Mouse (Mus musculus): Measurements from ENCODE around the gene Crebzf.

DNA sequence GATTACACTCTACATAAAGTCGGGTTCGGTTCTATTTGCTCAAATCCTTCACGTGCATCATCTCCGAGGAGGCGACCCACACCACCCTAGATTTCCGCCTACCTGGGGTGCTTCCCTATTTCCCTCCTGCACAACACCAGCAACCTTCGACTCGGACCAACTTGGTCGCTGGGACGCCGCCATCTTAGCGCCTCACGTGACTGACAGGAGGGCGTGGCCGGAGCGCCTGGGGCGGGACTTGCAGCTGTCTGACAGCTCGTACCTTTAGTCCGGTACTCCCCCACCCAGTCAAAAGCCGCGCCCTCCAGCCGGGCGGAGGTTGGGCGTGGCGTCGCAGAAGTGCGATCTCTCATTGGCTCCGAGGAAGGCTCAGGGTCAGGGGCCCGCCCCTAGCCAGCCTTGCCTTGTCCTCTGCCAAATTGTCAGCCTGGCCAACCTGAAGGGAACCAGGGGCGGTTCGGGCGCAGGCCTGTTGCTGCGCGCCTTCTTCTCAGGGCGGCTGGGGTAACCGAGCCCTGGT, 33.3 kb downstream of the Crebzf start, which contains the start of gene Tmem126b:
- TF ChIP-seq CEBPB (IDR thresholded peaks at IDR 0.05; ENCODE audit: low read depth) (no peak), CTCF (IDR thresholded peaks at IDR 0.05; ENCODE audit: control insufficient read depth, insufficient read depth, insufficient read length) (no peak), MYOG (IDR thresholded peaks at IDR 0.05; ENCODE audit: control insufficient read depth, extremely low read depth, insufficient read length) (no peak)

Measured in C2C12 (cell line).